ENCODE assay signal across 8 mouse cellular contexts in genomic region chr7:16046481-16047337, GRCm38 (mm10). TPM values are rescaled to one million over a fixed set of nuclear protein-coding genes. Genes with fewer than 3 reads are reported as not detected.
DNase-seq lines count a peak whose midpoint lies in the region; ATAC-seq and TF ChIP-seq lines count a peak whose summit lies in the region.

No protein-coding gene starts in this region.

- peak overlapping the region; percentile 99 for H3K27ac ChIP-seq in forebrain, embryonic 14.5 days (ENCODE audit: low read depth, low read length)
- H3K27ac ChIP-seq in neural tube, embryonic 15.5 days (replicated peaks) = peak overlapping the region; percentile 99

- H3K9me3 ChIP-seq in E14TG2a.4 (ENCODE audit: low read length) = no peaks in the 10 kb centered on the region
- no peaks in the 10 kb centered on the region for H3K9me3 ChIP-seq in forebrain, embryonic 14.5 days (replicated peaks; ENCODE audit: control insufficient read depth, low read length)
- H3K9me3 ChIP-seq in neural tube, embryonic 15.5 days (replicated peaks) = no peaks in the 10 kb centered on the region

- intact Hi-C loops in heart, postnatal 14 days (cut with DNase I) = loop anchor here (2.0 to 5.0 kb wide), 2 partner anchors 64 to 114 kb away; no protein-coding TSS in a partner anchor

- H3K9ac ChIP-seq in forebrain, embryonic 14.5 days (ENCODE audit: low read length) = peak overlapping the region; percentile 99
- peak overlapping the region; percentile 96 for H3K9ac ChIP-seq in neural tube, embryonic 15.5 days (replicated peaks)

- peak; percentile 37 for ATAC-seq in forebrain, embryonic 14.5 days
- peak; percentile 30 for ATAC-seq in neural tube, embryonic 15.5 days (ENCODE audit: low FRiP score)

- peaks cover 23% of the 10 kb centered on the region for H3K36me3 ChIP-seq in E14TG2a.4 (ENCODE audit: insufficient read depth, low read length)
- H3K36me3 ChIP-seq in forebrain, embryonic 14.5 days (ENCODE audit: control insufficient read depth, insufficient read depth, low read length) = peaks cover 7% of the 10 kb centered on the region; the same call in 1 of the 2 replicates
- no peaks in the 10 kb centered on the region for H3K36me3 ChIP-seq in neural tube, embryonic 15.5 days

- TF ChIP-seq POLR2A in lung, adult 2 months (IDR thresholded peaks at IDR 0.05; ENCODE audit: borderline replicate concordance, extremely low read depth, low read depth, low read length) = peak; percentile 46; the same call in 1 of the 2 replicates

- H3K4me1 ChIP-seq in E14TG2a.4 (replicated peaks; ENCODE audit: low read depth, low read length) = peaks cover 77% of the 10 kb centered on the region
- peaks cover 32% of the 10 kb centered on the region for H3K4me1 ChIP-seq in forebrain, embryonic 14.5 days (ENCODE audit: control insufficient read depth, insufficient read depth, low read length)
- peaks cover 33% of the 10 kb centered on the region for H3K4me1 ChIP-seq in lung, adult 2 months (ENCODE audit: control insufficient read depth, insufficient read depth, low read length)
- H3K4me1 ChIP-seq in neural tube, embryonic 15.5 days = peaks cover 66% of the 10 kb centered on the region

- H3K27me3 ChIP-seq in E14TG2a.4 (ENCODE audit: insufficient read depth, low read length) = no peaks in the 10 kb centered on the region
- no peaks in the 10 kb centered on the region for H3K27me3 ChIP-seq in forebrain, embryonic 14.5 days (replicated peaks; ENCODE audit: control insufficient read depth, insufficient read depth, low read length)
- H3K27me3 ChIP-seq in neural tube, embryonic 15.5 days (replicated peaks) = no peaks in the 10 kb centered on the region

- peak overlapping the region; percentile 94 for H3K4me3 ChIP-seq in E14TG2a.4 (replicated peaks; ENCODE audit: low read length)
- H3K4me3 ChIP-seq in forebrain, embryonic 14.5 days (ENCODE audit: low read depth, low read length) = peak overlapping the region; percentile 86
- peak overlapping the region; percentile 94 for H3K4me3 ChIP-seq in lung, adult 2 months (replicated peaks; ENCODE audit: extremely low read depth, low read depth, low read length)
- H3K4me3 ChIP-seq in neural tube, embryonic 15.5 days (replicated peaks) = peak overlapping the region; percentile 75

- peak; percentile 79 for DNase-seq in cerebellum, adult 11 months
- DNase-seq in forebrain, embryonic 14.5 days (ENCODE audit: low spot score) = peak; percentile 72
- peak; percentile 88 for DNase-seq in heart, postnatal 14 days
- DNase-seq in layer of hippocampus, adult 18-20 months (ENCODE audit: low spot score in 2 of 2) = peak; percentile 74 to 77
- DNase-seq in lung, adult 2 months = peak; percentile 74
- peak; percentile 64 to 72 for DNase-seq in thymus, adult 18-20 months

- TF ChIP-seq CTCF in E14TG2a.4 (conservative IDR thresholded peaks at IDR 0.05; ENCODE audit: low read length) = no peak
- TF ChIP-seq CTCF in lung, adult 2 months (IDR thresholded peaks at IDR 0.05; ENCODE audit: insufficient read depth, low read length) = no peak

- under 1% methylated on average over 34 of the region's 46 CpGs for WGBS in forebrain, embryonic 14.5 days
- WGBS in lung, adult 2 months = under 1% methylated on average over 46 of the region's 46 CpGs
- 0% methylated on average over 46 of the region's 46 CpGs for WGBS in neural tube, embryonic 15.5 days

- peak overlapping the region; percentile 81 for H3K4me2 ChIP-seq in forebrain, embryonic 14.5 days (ENCODE audit: low read length)
- peak overlapping the region; percentile 76 for H3K4me2 ChIP-seq in neural tube, embryonic 15.5 days

RNA-seq across cellular contexts. Expression of gene Bicra, which starts 1.0 kb away (rescaled TPM):
- 4.3 and 6.0 TPM in 2 replicates for polyA plus RNA-seq in forebrain, embryonic 14.5 days (2014; fragmentation: Nextera tagmentation; extraction: Ambion mirVana)
- 1 to 10 TPM; 9.1 to 9.7 TPM for total RNA-seq in heart, postnatal 14 days (2021)
- total RNA-seq in layer of hippocampus, adult 18-20 months (2021) = 10 to 100 TPM; 19.6 to 20.7 TPM
- polyA plus RNA-seq in lung, adult 2 months (2012; rRNA removed) = 19.0 and 21.2 TPM in 2 replicates
- polyA plus RNA-seq in neural tube, embryonic 15.5 days (2015; fragmentation: Nextera tagmentation; extraction: Ambion mirVana) = 6.6 and 7.3 TPM in 2 replicates

RNA-seq across cellular contexts. Expression of gene Zfp541, which starts 14.9 kb away (rescaled TPM):
- 0.16 TPM in 1 of 2 replicates, not detected in the other for polyA plus RNA-seq in forebrain, embryonic 14.5 days (2014; fragmentation: Nextera tagmentation; extraction: Ambion mirVana)
- total RNA-seq in heart, postnatal 14 days (2021) = not detected
- under 1 TPM; 0.41 to 0.89 TPM for total RNA-seq in layer of hippocampus, adult 18-20 months (2021)
- 0.02 and 0.04 TPM in 2 replicates for polyA plus RNA-seq in lung, adult 2 months (2012; rRNA removed)
- polyA plus RNA-seq in neural tube, embryonic 15.5 days (2015; fragmentation: Nextera tagmentation; extraction: Ambion mirVana) = 0.15 and 0.17 TPM in 2 replicates

RNA-seq across cellular contexts. Expression of gene Napa, which starts 51.5 kb away (rescaled TPM):
- 156 and 164 TPM in 2 replicates for polyA plus RNA-seq in forebrain, embryonic 14.5 days (2014; fragmentation: Nextera tagmentation; extraction: Ambion mirVana)
- total RNA-seq in heart, postnatal 14 days (2021) = 10 to 100 TPM; 86.1 to 99.9 TPM
- total RNA-seq in layer of hippocampus, adult 18-20 months (2021) = 100 to 1,000 TPM; 293 to 307 TPM
- 144 and 157 TPM in 2 replicates for polyA plus RNA-seq in lung, adult 2 months (2012; rRNA removed)
- polyA plus RNA-seq in neural tube, embryonic 15.5 days (2015; fragmentation: Nextera tagmentation; extraction: Ambion mirVana) = 236 and 238 TPM in 2 replicates

Comparison
In these comparisons a context has a peak if more than half of its experiments do, and no peak if none do; other contexts are left out.
1. Peak in every context shown above with its lines: DNase-seq, ATAC-seq, H3K4me3 ChIP-seq and H3K27ac ChIP-seq.